Mouse (Mus musculus) embryonic facial prominence, embryonic 13.5 days (tissue): ENCODE results near the gene Ehd4. TPM values are rescaled to one million over a fixed set of nuclear protein-coding genes. Genes with fewer than 3 reads are reported as not detected.

ENCODE experiments used
- ATAC-seq: fragments of 200-750 bp; cut with Nextera tagmentation; 2 replicates; pipeline ENCODE4 v1.8.0; 2017; ENCODE audit warnings: low read depth; ENCODE audit not compliant: insufficient number of reproducible peaks, insufficient read depth, low FRiP score, low TSS enrichment
- H3K27ac ChIP-seq: fragments of 300-500 bp; sonication (generic); 2 replicates; pipeline ENCODE4 v1.5.1; 2015; ENCODE audit warnings: moderate library complexity, mild to moderate bottlenecking, inconsistent platforms
- H3K27me3 ChIP-seq: fragments of 300-500 bp; sonication (generic); 2 replicates; pipeline ENCODE4 v1.6.1; 2015; ENCODE audit warnings: mild to moderate bottlenecking, inconsistent platforms
- H3K36me3 ChIP-seq: fragments of 300-500 bp; sonication (generic); 2 replicates; pipeline ENCODE4 v1.6.1; 2015; ENCODE audit warnings: mild to moderate bottlenecking, inconsistent platforms
- H3K4me1 ChIP-seq: fragments of 300-500 bp; sonication (generic); 2 replicates; pipeline ENCODE4 v1.6.1; 2015; ENCODE audit warnings: inconsistent platforms
- H3K4me2 ChIP-seq: fragments of 300-500 bp; sonication (generic); 2 replicates; pipeline ENCODE4 v1.6.1; 2015; ENCODE audit warnings: moderate library complexity, mild to moderate bottlenecking, inconsistent platforms
- H3K4me3 ChIP-seq: fragments of 300-500 bp; sonication (generic); 2 replicates; pipeline ENCODE4 v1.5.1; 2015; ENCODE audit warnings: mild to moderate bottlenecking, inconsistent platforms
- H3K9ac ChIP-seq: fragments of 300-500 bp; sonication (generic); 2 replicates; pipeline ENCODE4 v1.6.1; 2015; ENCODE audit warnings: mild to moderate bottlenecking, inconsistent platforms
- H3K9me3 ChIP-seq: fragments of 300-500 bp; sonication (generic); 2 replicates; pipeline ENCODE4 v1.6.1; 2016; ENCODE audit warnings: inconsistent platforms
- WGBS: fragments of 180-500 bp; shearing (Covaris S2); methylation state at CpG from one replicate; pipeline ENCODE4 v1.1.7; 2015; ENCODE audit warnings: mixed read lengths; 5-methylcytosine and 5-hydroxymethylcytosine counted together
- polyA plus RNA-seq: library from polyadenylated mRNA; unstranded; fragments of >200 nt; fragmentation: Nextera tagmentation; extraction: Ambion mirVana; gene quantifications from 2 replicates; pipeline ENCODE4 v1.2.1, GENCODE M21; 2015

Ehd4 gene
- polyA plus RNA-seq, 1 experiment from 2014 or later = 22.9 TPM

DNA sequence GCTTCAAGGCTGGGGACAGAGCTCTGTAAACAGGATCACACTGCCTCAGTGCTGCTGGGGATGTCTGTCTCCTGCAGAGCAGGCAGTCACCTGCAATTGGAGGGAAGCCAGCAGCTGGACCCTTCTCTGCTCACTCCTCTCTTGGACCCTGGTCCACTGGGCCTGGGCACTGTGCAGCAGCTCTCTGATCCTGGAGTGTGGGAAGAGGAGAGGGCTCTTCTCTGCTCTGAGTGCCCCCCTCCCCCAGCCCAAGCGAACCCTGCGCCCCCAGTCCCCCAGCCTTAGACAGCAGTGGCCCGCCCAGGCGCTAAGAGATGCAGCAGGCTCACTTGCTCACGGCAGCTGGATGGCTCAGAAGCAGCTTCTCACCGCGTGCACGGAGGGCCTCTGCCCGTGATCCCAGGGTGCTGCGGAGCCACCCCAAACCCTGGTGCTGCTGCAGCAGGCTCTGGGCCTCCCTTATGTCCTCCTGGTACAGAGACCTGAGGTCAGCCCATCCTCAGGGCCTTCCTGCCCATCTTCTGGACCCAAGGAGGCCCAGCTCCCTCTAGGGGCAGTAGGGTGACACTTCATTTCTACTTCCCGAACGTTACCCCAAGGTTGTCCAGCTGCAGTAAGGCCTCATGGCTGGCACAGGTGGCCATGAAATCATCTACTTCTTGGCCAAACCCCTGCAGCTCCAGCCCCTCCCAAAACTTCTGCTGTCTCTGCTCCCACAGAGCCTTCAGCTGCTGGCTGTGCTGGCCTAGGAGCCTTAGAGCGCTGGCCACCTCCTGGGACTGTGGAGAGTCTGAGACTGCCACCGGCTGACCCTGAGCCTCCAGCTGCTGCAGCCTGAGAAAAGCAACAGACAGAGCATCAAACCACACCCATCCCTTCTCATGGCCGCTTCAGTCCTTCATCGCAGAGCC, 85.6 kb downstream of the Ehd4 start:
- Histone ChIP-seq H3K9ac (peak overlapping the region; percentile 57; the same call in 1 of the 2 replicates), H3K9me3 (no peaks in the 10 kb centered on the region), H3K4me3 (no peak overlapping the region), H3K36me3 (no peaks in the 10 kb centered on the region), H3K27me3 (no peaks in the 10 kb centered on the region; the same call in 1 of the 2 replicates), H3K4me1 (0 out of 2 replicates have a peak, but pooled peaks cover 2% of the 10 kb centered on the region), H3K4me2 (peak overlapping the region; percentile 43), H3K27ac (no peak overlapping the region)
- 40% methylated on average over 16 of the region's 16 CpGs for WGBS
- ATAC-seq = no peak

DNA sequence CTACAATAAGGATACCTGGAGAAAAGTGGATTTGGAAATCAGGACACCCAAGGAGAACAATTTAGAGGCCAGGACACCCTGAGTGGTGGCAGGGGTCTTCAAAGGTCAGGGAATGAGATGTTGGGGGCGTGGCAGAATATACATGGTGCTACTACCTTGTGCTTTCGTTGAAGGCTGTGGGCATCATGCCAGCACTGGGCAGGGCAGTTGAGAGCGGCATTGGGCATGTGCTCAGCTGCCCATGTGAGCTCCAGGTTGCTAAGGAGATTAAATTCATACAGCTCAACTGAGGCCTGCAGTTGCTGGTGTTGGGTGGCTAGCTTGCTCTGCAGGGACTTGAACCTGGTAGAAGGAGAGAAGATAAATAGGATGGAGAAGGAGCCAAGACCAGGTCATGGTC, 88.2 kb downstream of the Ehd4 start:
- Histone ChIP-seq H3K4me1 (peaks cover 2% of the 10 kb centered on the region; the same call in 1 of the 2 replicates), H3K36me3 (no peaks in the 10 kb centered on the region), H3K4me3 (no peak overlapping the region), H3K9me3 (no peaks in the 10 kb centered on the region), H3K27ac (no peak overlapping the region), H3K27me3 (no peaks in the 10 kb centered on the region; the same call in 1 of the 2 replicates), H3K4me2 (no peak overlapping the region), H3K9ac (no peak overlapping the region)
- WGBS = 81% methylated on average over 3 of the region's 3 CpGs
- ATAC-seq = no peak

DNA sequence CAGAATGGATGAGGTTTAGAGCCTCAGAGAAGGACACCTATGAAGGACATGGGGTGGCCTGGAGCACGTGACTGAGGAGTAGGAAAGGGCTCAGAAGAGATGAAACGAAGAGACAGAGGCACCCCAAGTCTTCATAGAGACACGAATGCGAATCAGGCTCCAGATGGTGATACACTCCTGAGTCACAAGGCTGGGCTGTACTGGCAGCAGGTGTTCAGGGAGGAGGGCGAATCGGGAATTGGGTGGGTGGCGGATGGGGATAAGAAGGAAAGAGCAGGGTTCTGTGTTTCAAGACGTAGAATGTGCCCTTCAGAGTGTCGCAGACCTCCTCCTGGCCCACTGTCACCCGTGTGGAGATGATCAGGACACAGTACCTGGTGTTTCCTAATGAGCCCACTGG, 89.2 kb downstream of the Ehd4 start:
- no peak for ATAC-seq
- Histone ChIP-seq H3K4me3 (no peak overlapping the region), H3K27ac (no peak overlapping the region), H3K4me2 (no peak overlapping the region), H3K4me1 (peaks cover 10% of the 10 kb centered on the region), H3K9ac (no peak overlapping the region), H3K9me3 (no peaks in the 10 kb centered on the region), H3K36me3 (no peaks in the 10 kb centered on the region), H3K27me3 (no peaks in the 10 kb centered on the region; the same call in 1 of the 2 replicates)
- WGBS = 89% methylated on average over 10 of the region's 10 CpGs

DNA sequence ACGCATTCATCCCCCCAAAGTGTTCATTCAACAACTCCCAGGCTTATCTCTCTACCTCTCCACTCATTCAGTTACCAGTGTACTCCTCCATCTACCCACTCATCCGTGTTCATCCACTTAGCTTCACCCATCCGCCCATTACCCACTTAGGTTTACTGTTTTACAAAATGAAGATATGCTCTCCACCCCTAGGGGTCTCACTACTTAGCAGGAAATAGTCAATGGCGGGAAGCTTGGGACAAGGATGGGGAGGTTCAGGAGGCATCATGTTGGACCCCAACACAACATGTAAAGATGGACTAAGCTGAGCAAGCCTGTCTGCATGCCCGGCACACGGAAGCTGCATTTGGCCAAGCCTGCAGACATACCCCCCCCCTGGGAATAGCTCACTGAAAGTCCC, 89.8 kb downstream of the Ehd4 start:
- Histone ChIP-seq H3K36me3 (no peaks in the 10 kb centered on the region), H3K4me3 (no peak overlapping the region), H3K9ac (no peak overlapping the region), H3K4me2 (no peak overlapping the region), H3K27me3 (no peaks in the 10 kb centered on the region), H3K4me1 (peaks cover 16% of the 10 kb centered on the region), H3K27ac (no peak overlapping the region), H3K9me3 (no peaks in the 10 kb centered on the region)
- ATAC-seq = no peak
- WGBS = 79% methylated on average over 6 of the region's 6 CpGs

DNA sequence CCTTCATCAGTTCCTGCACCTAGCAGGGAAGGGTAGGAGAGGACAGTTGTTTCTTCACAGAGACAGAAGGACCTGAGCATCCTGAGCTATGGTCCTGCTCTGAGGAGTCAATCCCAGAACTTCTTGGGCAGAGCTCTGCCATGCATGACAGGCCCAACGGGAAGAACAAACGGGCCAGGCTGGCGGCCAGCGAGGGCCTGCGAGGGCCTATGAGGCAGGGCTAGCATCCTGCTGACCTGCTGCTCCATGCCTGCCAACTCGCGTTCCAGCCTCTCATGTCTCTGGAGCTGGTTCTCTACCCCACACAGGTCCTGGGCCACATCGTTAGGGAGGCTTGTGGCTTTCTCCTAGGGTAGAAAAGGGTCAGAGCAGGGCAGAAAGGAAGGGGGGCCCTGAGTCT, 92.2 kb downstream of the Ehd4 start:
- H3K4me3 ChIP-seq = no peak overlapping the region
- peaks cover 14% of the 10 kb centered on the region for H3K4me1 ChIP-seq
- no peaks in the 10 kb centered on the region for H3K27me3 ChIP-seq
- H3K9me3 ChIP-seq = no peaks in the 10 kb centered on the region
- H3K4me2 ChIP-seq = no peak overlapping the region
- no peak overlapping the region for H3K9ac ChIP-seq
- ATAC-seq = no peak
- no peaks in the 10 kb centered on the region for H3K36me3 ChIP-seq
- 82% methylated on average over 8 of the region's 8 CpGs for WGBS
- no peak overlapping the region for H3K27ac ChIP-seq

DNA sequence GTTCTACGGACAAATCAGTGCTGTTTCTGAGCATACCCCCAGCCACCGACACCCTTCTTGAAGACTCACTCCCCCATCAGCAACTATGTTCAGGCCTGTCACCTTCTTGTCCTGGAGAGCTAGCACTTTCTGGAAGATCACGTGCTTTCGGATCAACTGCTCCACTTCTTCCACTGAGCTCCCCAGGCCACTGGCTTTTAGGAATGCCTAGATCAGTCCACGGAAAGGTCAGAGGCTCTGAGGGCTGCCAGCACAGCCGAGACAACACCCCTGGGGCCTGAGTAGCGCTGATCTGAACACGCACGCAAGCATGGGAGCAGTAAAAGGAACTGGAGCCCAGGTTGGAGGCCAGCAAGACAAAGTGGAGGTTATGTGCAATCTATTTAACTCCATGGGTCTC, 93.8 kb downstream of the Ehd4 start:
- WGBS = 66% methylated on average over 9 of the region's 9 CpGs

DNA sequence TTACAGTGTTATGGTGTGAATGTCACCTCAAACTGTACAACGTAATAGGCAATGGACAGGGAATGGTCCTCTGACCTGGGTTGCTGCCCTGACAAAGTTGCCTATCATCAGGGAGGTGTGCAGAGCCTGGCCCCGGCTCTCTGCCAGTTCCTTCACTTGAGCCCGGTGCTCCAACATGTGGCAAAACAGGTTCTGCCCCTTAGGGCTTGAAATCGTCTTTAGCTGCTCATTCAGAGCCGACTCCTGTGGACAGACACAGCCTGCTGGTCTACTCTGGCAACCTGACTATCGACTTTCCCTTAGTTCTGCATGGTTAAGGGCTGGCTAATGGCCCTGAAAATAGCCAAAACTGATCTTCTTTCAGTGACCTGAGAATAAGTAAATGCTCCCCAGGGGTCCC, 94.2 kb downstream of the Ehd4 start:
- no peak for ATAC-seq
- 32% methylated on average over 6 of the region's 6 CpGs for WGBS
- Histone ChIP-seq H3K9me3 (no peaks in the 10 kb centered on the region), H3K27me3 (no peaks in the 10 kb centered on the region), H3K36me3 (no peaks in the 10 kb centered on the region), H3K4me2 (no peak overlapping the region), H3K9ac (no peak overlapping the region), H3K4me3 (no peak overlapping the region), H3K4me1 (peaks cover 14% of the 10 kb centered on the region), H3K27ac (peak overlapping the region; percentile 48; the same call in 1 of the 2 replicates)

More for the DNA sequence above, 93.8 kb downstream of the Ehd4 start:
- H3K36me3 ChIP-seq = no peaks in the 10 kb centered on the region
- H3K4me1 ChIP-seq = peaks cover 14% of the 10 kb centered on the region
- H3K9ac ChIP-seq = no peak overlapping the region
- ATAC-seq = no peak
- no peaks in the 10 kb centered on the region for H3K27me3 ChIP-seq
- peak overlapping the region; percentile 48; the same call in 1 of the 2 replicates for H3K27ac ChIP-seq
- H3K4me3 ChIP-seq = no peak overlapping the region
- H3K9me3 ChIP-seq = no peaks in the 10 kb centered on the region
- no peak overlapping the region for H3K4me2 ChIP-seq

DNA sequence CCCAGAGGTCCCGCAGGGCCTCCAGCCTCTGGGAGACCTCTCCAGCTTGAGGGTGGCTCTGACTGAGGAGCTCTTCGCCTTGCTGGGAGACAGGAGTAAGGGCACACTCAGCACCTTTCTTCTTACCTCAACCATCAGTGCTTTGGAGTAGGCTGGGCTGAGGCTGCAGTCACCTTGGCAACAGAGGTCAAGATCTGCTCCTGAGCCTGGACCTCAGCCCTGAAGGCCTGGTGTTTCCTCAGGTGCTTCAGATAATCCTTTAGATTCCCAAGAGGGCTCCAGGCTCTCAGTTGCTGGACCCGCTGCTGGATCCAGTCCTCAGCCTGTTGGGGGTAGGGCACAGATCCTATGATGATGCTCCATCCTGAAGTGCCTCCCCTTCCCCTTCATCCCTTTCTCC, 94.9 kb downstream of the Ehd4 start:
- WGBS = 71% methylated on average over 3 of the region's 3 CpGs
- Histone ChIP-seq H3K4me2 (no peak overlapping the region), H3K4me1 (peaks cover 14% of the 10 kb centered on the region), H3K9ac (no peak overlapping the region), H3K9me3 (no peaks in the 10 kb centered on the region), H3K27me3 (no peaks in the 10 kb centered on the region), H3K4me3 (no peak overlapping the region), H3K36me3 (no peaks in the 10 kb centered on the region), H3K27ac (0 out of 2 replicates have a peak overlapping the region, but pooled peaks have one; percentile 34)
- no peak for ATAC-seq

DNA sequence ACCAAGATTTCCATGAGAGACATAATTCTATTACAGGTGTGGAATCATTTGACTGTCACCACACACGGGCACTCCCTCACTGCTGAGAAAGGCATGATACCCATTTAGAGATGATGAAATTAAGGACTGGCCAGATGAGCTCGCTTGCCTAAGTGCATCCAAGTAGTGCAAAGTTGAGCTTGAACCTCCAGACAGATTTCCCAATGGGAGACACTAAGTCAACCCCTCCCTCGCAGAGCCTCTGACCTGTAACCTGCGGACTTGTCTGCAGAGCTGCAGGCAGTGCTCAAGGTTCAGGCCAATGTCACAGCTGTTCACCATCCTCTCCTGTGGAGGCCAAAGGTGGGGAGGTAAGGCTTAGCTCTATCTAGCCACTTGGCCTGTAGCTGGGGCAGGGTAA, 95.6 kb downstream of the Ehd4 start:
- no peak overlapping the region for H3K27ac ChIP-seq
- H3K4me3 ChIP-seq = no peak overlapping the region
- H3K36me3 ChIP-seq = no peaks in the 10 kb centered on the region
- H3K9ac ChIP-seq = no peak overlapping the region
- no peak overlapping the region for H3K4me2 ChIP-seq
- no peaks in the 10 kb centered on the region for H3K9me3 ChIP-seq
- H3K4me1 ChIP-seq = peaks cover 14% of the 10 kb centered on the region
- WGBS = 77% methylated on average over 4 of the region's 4 CpGs
- H3K27me3 ChIP-seq = no peaks in the 10 kb centered on the region
- ATAC-seq = no peak

DNA sequence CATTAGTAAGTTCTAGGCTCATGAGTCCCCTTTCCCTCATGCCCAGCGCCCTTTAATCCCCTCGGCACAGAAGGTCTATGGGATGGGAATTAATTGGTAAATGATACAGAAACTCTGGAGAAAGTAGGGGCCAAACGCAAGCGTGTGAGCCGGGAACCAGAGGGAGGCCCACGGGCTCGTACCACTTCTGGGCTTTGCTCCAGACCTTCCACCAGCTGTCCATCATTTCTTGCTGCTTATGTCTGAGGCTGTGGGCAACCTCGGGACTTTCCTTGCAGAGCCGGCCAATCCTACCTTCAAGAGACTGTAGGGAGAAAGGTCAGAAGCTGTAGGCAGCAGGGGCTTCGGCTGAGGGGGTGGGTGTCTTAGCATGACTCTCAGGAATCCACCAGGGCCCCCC, 98.5 kb downstream of the Ehd4 start:
- no peaks in the 10 kb centered on the region for H3K36me3 ChIP-seq
- no peak overlapping the region for H3K27ac ChIP-seq
- H3K4me3 ChIP-seq = no peak overlapping the region
- ATAC-seq = no peak
- peak overlapping the region; percentile 44 for H3K9ac ChIP-seq
- H3K4me2 ChIP-seq = no peak overlapping the region
- WGBS = 79% methylated on average over 10 of the region's 10 CpGs
- H3K4me1 ChIP-seq = peaks cover 16% of the 10 kb centered on the region
- no peaks in the 10 kb centered on the region for H3K27me3 ChIP-seq
- no peaks in the 10 kb centered on the region for H3K9me3 ChIP-seq

DNA sequence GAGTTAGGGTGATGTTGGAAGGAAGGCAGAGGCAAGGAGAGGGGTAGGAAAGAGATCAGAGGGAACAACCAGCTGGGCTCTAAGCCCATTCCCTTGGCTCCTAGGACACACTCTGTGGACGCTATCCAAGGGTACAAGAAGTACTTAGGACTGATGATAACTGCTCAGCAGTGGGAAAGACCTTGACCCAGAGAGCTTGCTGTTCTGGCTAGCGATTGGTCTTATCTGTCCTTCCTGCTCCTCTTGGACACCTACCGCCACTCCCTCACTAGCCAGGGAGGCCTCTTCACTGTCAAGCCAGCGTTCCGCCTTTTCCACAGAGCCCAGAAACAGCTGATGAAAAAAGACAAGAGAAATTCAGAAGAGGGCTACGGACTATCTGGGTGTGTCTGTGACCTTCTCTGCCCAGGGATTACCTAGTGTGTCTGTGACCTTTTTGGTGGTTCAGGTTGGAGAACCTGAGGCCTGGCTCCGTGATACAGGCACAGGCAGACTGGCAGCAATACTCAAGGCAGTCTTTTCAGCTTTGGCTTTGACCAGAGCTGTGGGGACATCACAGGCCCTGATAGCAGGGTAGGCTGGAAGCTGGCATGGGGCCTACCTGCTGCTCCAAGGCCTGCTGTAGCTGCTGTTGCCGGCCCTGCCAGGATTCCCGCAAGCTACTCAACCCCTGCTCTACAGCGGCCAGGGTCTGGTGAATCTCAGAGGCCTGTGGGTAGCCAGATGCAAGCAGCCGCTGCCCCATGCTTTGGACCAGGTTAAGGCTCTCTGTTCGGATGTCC, 99.4 kb downstream of the Ehd4 start:
- ATAC-seq = no peak

More for the DNA sequence above, 99.4 kb downstream of the Ehd4 start:
- H3K27me3 ChIP-seq = no peaks in the 10 kb centered on the region
- no peaks in the 10 kb centered on the region for H3K9me3 ChIP-seq
- H3K4me2 ChIP-seq = no peak overlapping the region
- WGBS = 89% methylated on average over 12 of the region's 12 CpGs
- H3K9ac ChIP-seq = no peak overlapping the region
- H3K36me3 ChIP-seq = no peaks in the 10 kb centered on the region
- no peak overlapping the region for H3K27ac ChIP-seq
- peaks cover 6% of the 10 kb centered on the region for H3K4me1 ChIP-seq
- no peak overlapping the region for H3K4me3 ChIP-seq
